Mouse (Mus musculus) heart, postnatal 25 days (tissue): ENCODE measurements around the gene Nrg4. TPM values are rescaled to one million over a fixed set of nuclear protein-coding genes. Genes with fewer than 3 reads are reported as not detected.

Experiments
- DNase-seq: peaks from one replicate; pipeline ENCODE4 v3.0.0; 2022; ENCODE audit warnings: low spot score
- intact Hi-C: fragments of 180-260 bp; cut with DNase I; formaldehyde crosslinking; loops from one replicate; pipeline ENCODE4 v1.15.1; 2025
- total RNA-seq, 2 experiments: library from RNA; stranded (reverse); gene quantifications; 2 replicates each; pipeline ENCODE4 v1.2.3; 2021

The Nrg4 gene
- total RNA-seq, 2 experiments from 2014 or later: 1.2 TPM

DNA sequence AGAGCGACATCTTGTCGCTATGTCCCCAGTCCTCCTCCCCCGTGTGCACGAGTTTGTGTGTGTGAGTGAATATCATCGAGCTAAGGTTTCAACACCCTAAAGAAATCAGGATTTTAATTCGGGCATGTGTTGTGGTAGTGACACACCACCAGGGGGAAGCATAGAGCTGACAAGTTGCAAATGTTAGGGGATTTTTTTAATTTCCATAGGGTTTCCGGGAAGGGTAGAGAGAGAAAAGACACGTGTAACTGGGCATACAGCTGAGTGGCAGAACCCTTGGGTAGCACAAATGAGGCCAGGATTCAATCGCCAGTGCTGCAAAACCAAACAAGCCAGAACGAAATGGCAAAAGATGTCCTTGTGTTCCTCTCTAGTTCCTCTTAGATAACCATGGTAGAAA is 2.1 kb downstream of the Nrg4 start:
- intact Hi-C loops: no loop called here
- no peak for DNase-seq

DNA sequence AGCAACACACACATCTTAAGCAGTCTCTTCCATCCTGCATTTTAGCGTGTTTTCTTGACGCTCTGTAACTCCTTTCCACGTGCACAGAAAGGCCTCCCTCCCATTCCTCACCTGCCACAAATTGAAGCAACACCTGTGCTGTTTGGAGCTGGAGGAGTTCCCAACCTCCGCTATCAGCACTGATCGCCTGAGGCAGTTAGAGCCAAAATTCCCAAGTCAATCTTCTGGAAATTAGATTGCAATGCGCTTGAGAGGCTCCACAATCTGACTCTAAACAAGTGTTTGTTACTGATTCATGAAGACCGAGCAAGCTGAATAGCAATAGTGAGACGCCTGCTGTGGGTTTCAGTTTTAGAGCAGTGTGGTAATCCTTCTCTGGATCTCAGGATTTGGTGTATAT is 2.6 kb downstream of the Nrg4 start:
- intact Hi-C loops: no loop called here
- DNase-seq: no peak

DNA sequence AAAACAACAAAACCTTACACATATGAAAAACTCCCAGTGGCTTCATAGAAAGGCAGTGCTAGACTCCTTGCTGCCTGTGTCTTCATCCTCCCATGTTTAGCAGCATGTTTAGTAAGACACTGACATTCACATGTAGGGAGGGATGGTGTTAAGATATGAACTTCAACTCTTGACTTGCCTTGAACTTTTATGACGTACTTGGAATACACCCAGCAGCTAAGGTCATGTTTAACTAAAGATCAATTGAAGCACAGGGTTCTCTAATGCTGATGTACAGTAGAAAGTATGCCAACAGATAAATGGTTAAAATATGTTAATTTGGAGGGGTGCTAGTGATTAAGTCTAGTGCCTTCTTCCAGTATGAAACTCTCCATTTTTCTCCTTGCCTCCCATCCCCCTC is 4.0 kb downstream of the Nrg4 start:
- DNase-seq: no peak
- intact Hi-C loops: no loop called here

DNA sequence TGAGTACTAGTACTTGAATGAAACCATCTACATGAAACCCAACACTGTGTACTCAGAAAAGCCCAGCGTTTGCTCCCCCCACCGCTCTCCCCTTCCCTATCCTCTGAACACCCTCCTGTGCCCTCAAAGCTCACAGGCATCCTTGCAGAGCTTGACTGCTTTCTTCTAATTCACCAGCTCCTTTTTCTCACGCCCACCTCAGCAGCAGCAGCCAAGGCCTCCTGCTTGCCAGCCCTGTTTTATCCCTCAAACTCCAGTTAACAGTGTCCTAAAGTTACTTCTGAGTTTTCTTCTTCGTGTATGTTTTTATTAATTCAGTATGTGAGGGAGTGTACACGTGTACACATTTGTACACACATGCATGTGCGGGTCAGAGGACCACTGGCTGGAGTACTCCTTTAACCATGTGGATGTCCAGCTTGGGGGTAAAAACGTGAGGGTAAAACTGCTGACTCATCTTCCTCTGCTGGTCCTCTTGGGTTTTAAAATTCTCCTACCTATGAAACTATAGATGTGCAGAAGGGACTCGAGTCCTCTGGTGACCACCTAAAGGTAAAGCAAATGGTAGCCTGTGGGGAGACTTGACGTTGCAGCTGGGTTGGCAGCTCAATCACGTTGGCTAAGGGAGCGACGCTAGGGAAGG is 12.9 kb downstream of the Nrg4 start:
- intact Hi-C loops: loop anchor here (5.0 kb wide), 1 partner anchor 166 kb away; the partner anchor contains the start of gene Ube2q2
- no peak for DNase-seq

DNA sequence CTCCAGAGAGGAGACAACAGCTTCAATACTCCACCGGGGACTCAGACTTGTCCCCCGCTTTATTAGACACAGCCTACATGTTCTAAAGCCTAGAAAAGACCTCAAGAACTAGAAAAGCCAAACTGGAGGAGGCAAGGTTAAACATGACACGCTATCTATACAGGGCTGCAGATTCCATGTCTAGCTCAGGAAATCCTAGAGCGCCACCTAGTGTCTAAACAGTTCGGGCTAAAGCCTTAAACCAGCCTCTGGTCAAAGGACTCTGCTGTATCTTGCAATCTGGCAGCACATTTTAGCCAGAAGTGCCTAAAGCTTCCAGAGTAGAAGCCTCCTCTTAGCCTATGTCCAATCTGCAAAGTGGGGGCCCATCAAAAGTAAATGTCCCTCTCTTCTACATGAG is 15.1 kb downstream of the Nrg4 start:
- intact Hi-C loops: loop anchor here (1.0 to 5.0 kb wide), 2 partner anchors 164 to 288 kb away; partner anchors contain the start of gene Ube2q2

DNA sequence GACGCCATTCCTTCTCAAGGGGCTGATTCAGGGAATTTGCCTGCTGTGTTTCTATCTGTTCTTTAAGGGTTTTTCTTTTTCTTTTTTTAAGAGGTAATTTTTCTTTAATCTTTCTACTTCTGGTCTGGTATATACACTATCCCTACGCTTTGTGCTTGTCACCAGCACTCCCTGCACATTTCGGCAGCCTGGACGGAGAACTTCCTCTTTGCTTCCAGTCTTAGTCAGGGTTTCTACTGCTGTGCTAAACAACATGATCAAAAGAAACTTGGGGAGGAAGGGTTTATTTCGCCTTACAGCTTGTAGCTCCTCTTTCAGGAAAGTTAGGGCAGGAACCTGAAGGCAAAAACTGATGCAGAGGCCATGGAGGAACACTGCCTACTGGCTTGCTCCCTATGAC is 18.2 kb downstream of the Nrg4 start:
- intact Hi-C loops: no loop called here
- no peak for DNase-seq

More for the DNA sequence above, 15.1 kb downstream of the Nrg4 start:
- DNase-seq: peak; percentile 16

DNA sequence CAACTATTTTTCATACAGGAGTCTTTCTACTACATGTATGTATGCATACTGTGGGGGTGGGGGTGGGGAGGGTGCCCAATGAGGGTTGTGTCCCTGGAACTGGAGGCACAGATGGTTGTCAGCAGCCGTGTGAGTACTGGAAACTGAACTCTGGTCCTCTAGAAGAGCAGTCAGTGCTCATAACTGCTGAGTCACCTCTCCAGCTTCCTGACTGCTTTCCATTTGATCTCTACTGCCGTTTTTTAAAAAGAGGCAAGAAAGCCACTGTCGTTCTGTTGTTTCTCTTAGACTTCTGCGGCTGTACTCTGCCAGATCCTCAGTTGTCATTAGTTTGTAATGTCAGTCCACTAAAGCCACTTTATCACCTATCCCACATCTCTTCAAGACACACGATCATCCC is 19.1 kb downstream of the Nrg4 start:
- intact Hi-C loops: no loop called here
- DNase-seq: no peak

DNA sequence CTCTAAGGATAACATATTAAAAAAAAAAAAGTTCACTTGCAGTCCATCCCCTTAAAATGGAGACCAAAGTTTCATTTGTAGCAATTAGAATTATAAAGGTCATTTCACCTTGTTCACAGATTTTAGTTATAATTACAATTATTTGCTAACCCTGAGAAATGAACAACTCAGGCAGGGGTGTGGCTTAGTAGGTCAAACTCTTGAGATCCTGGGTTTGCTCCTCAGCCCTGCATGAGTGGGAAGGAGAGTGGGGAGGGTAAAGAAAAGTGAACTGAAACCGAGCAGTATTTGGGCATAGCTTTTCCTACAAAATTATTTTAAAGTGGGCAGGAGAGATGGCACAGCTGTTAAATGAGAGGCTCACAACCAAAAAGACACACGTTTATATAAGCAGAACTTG is 19.6 kb downstream of the Nrg4 start:
- DNase-seq: no peak
- intact Hi-C loops: no loop called here

DNA sequence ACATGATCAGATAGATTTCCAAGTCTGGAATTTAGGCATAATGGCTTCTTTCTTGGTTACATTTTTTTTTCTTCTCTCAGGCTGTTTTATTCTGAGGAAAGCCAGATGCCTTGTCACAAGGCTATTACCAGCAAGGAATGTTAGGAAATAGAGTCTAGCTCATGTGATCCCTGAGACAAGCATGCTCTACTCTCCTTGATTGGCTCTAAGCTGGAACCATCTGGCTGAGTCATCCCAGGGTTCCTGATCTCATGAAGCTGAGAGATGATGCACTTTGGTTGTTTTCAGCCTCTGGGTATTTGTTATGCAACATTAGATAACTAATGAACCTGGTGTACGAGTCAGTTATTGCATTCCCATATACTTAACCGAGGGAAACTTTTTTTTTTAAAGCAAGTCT is 30.4 kb downstream of the Nrg4 start:
- no peak for DNase-seq
- intact Hi-C loops: no loop called here

DNA sequence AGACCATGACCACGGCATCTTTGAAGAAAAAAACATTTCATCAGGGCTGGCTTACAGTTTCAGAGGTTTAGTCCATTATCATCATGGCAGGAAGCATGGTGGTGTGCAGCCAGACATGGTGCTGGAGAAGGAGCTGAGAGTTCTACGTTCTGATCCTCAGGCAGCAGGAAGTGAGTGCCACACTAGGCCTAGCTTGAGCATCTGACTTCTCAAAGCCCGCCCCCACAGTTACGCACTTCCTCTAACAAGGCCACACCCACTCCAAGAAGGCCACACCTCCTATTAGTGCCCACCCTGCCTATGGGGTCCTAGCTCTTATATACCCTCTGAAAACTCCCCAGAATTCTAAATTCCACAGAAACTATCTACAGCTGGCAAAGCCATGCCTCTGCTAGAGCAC is 34.7 kb downstream of the Nrg4 start:
- intact Hi-C loops: no loop called here
- DNase-seq: no peak

DNA sequence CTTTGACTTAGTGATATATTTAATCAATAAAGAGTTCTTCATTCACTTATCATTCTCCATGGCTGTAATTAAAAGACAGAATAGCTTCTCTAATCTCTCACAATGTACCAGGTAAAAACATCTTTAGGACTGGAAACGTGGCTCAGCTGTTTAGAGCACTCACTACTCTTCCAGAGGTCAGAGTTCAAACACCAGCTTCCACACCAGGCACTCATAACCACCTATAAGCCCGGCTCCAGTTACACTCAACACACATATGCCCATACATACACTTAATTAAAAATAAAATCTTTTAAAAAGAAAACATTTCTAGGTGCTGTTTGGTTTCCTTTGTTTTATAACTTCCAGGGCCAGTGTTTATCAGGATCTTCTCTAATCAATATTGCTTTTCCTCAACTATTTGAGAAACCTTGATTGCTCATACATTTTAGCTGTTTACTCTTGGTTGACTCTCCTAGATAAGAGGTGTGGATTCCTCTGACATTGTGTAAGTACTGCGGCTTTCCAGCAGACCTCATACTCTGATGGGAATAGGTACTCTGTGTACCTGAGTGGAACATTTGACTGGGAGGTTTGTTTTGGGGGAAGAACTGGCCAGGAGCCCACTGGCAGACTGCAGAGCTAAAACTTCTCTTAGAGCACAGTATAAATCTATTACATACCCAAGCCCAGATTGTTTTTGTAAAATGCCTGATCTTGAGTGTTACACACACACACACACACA is 37.0 kb downstream of the Nrg4 start:
- intact Hi-C loops: no loop called here
- no peak for DNase-seq

DNA sequence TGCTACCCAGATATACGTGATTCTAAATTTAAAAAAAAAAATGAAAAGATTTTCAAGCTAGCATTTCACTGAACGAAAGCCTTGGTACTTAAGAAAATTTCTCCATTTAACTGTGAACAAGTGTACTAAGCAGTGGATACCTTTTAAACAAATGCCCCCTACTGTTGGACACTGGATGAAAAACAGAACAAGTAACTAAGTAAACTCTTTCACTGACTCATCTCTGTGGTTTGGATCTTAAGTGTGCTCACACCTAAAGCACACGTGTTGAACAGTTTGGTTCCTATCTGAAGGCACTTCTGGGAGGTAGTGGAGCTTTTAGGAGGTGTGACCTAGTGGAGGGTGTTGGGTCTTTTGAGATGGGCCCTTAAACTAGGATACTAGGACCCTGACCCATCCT is 41.4 kb downstream of the Nrg4 start:
- DNase-seq: no peak
- intact Hi-C loops: no loop called here

DNA sequence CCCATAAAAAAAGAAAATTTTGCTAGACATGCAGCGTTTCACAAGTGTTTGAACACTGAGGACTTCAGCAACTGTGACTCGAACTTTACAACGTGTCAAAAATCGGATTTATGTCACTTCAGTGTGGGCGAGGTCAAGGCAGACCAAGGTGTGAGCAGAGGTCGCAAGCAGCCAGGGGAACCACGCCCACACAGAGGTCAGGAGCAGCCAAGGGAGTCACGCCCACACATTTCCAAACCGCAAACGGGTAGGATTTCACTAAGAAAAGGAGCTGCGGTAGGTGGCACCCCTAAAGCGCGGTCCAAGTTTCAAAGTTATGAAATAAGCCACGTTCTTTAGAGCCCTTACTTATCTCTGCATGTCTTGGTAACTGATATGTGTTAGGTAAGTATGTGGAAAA is 43.1 kb downstream of the Nrg4 start:
- intact Hi-C loops: no loop called here

DNA sequence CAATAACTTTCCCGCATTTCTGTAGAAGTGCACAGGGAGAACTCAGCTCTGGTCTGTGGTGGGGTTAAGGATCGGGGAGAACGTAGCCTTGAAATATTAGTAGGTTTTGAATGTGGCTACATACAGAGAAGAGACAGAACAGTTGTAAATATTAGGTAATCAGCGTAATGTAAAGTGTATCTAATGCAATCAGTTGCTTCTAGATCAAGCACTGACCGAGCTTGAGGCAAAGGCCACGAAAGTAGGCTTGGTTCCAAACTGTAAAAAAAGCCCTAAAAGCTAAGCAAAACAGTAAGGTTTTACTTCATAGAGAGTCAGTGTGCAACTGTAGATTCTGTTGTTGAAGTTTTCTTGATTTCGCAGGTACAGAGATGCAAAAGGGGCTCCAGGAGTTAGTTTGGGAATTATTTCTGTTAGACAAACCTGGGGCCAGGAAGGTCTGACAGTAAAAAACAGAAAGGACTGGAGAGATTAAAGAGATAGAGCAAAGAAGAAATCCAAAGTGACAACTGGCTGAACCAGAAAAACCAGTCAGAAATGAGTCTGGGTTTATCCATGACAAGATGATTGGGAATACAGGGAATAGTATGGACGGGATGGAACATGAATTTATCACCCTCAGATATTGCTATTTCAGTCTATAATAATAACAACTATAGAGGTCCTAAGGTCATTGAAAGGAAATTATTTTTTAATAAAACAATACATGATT is 47.4 kb downstream of the Nrg4 start:
- intact Hi-C loops: no loop called here
- no peak for DNase-seq

More for the DNA sequence above, 43.1 kb downstream of the Nrg4 start:
- no peak for DNase-seq

DNA sequence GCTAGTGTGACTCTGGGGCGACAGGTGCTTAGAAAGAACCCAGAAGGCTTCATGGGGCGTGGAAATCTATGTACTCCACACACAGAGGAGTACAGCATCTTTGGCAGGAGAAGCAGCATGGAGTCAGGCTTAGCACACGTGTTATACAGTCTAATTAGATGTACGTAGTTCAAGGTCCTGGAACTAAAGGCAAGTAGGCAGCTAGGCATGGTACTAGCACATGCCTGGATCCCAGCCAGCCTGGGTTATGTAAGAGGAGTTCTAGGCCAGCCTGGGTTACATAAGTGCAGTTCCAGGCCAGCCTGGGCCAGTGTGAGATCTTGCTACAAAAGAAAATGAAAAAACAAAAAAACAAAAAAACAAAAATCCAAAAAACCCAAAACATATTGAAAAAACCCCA is 49.1 kb downstream of the Nrg4 start:
- DNase-seq: no peak

DNA sequence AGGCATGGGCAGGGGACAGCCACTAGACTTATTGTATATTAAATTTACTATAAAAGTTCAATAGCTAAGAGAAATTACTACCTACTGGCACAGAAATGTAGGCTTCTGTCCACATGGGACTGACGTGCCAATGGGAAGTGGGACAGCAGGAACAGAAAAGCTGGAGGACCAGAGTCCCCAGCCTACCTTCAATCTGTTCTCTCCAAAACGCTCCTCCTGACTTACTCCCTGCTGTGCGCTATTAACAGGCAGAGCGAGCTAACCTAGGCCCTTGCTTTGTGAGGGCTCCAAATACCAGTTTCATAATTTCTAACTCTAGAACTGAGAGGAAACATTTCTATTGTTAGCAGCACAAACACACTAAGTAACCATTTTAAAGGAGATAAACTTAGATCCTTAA is 52.7 kb downstream of the Nrg4 start:
- DNase-seq: no peak
- intact Hi-C loops: no loop called here

More for the DNA sequence above, 49.1 kb downstream of the Nrg4 start:
- intact Hi-C loops: no loop called here

DNA sequence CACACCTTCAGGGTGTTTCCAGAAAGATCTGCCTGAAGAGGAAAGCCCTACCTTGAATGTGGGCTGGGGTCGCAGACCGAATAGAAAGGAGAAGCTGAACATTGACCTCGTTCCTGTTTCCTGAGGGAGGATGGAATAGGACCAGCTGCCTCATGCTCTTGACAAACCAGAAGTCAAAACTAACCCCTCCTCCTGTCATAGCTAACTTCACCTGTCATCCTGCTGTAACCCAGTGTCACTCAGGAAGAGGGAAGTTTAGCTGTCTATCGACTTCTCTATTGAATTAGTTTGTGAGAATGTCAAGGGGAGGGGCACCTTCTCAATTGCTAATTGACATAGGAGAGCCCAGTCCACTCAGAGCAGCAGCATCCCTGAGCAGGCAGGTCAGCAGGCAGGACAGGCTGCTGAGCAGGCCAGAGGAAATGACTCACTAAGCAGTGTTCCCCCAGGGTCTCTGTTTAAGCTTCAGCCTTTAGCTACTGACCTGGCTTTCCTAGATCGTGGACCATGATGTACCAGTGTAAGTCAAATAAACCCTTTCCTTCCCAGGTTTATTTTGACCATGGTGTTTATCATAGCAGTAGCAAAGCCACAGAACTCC is 54.6 kb downstream of the Nrg4 start:
- no peak for DNase-seq
- intact Hi-C loops: no loop called here

DNA sequence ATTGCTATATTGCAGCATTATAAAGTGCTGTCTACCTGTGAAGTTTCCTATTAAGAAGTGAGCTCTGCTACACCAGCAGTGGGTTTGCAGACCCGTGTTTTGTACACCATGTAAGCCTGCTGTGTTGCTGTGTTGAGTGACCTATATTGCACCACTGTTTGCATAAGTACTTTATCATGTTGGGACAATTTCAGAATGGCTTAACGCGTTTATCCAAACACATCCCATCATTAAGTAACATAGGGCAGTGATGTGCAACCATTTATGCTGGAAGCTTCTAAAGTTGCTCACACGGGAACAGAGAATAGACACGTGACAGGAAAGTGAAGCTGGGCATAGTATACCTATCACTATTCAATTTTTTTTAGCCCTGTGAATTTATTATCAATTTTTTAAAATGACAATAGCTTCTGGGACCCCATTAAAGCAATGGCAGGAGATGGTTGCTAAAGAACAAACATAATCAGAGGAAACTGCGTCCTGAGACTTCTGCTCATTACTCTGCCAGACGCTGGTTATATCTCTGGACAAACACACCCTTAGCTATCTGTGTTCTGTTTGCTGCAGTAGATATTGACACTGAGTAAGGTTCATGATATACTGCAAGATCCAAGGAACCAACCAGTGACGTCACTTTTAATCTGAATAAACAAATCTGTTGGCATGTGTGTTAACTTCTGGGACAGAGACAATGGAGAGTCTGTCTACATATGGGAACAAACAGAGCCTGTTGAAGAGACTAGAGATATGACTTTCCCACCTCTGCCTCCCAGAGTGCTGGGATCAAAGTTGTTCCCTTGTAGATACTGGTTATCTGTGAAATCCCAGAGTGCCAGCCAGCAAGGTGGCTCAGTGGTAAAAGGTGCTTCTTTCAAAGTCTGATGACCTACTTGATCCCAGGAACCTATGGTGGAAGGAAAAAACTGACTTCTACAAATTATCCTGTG is 62.0 kb downstream of the Nrg4 start:
- no peak for DNase-seq
- intact Hi-C loops: no loop called here

DNA sequence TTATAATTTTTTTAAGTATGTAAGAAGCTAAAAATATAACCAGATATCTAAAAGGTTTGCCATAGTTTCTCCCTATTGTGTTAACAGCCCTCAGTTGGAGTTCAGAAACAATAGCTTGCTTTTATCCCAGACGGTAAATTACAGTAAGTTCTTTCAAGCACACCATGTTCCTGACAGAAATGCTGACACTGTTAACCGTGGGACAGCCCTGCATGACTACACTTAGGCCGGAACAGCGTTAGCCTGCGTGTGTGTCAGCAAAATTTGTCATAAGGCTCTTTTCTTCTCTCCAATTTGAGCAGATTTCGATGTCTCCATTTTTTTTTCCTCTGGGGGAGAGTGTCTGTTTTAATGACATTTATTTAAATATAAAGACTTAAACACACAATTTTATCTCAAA is 66.9 kb downstream of the Nrg4 start:
- DNase-seq: no peak
- intact Hi-C loops: no loop called here

DNA sequence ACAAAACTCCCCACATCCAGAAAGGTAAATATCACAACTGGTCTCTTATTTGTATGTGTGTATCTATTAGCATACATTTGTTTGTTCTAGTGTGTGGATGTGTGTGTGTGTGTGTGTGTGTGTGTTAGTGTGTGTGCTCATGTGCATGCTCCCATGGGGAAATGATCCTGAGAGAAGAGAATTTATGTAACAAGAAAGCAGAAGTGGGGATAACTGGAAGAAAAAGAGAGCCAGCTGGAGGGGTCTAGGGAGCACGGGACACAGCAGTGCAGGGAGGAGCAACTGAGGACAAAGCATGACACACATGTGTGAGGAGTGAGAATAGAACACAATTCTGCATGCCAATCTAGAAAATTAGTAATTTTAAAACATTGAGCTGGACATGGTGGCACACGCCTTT is 69.5 kb downstream of the Nrg4 start:
- intact Hi-C loops: no loop called here
- DNase-seq: no peak
